Mouse (Mus musculus) megakaryocyte, embryonic 14.5 days (primary cell): ENCODE measurements around the gene H2-M3.

Experiments
- FLI1 ChIP-seq: IDR thresholded peaks from 2 replicates; pipeline ENCODE4 v1.6.1; 2012; ENCODE audit warnings: low read length, inconsistent platforms, mixed read lengths
- GATA1 ChIP-seq: IDR thresholded peaks from 3 replicates; pipeline ENCODE4 v1.6.1; 2012; ENCODE audit warnings: mixed read lengths, low read length, inconsistent platforms, borderline replicate concordance

GRCm38 (mm10) chr17:37316954-37317353 lies 46.9 kb downstream of the H2-M3 start, which contains the start of gene Olfr102:
- TF ChIP-seq GATA1, result no peak
- TF ChIP-seq FLI1, result no peak
